Mouse (Mus musculus) MN1 (cell line): ENCODE data around the gene Pithd1.

Source experiments
- DNase-seq: peaks from one replicate; pipeline ENCODE4 v3.0.0-alpha.2; 2016; ENCODE audit warnings: low spot score

Pithd1 gene

GRCm38 (mm10) chr4:135986943-135987710 lies at the start of gene Pithd1:
Gene Pithd1, minus strand, starts transcription at chr4:135987264.
- peak; percentile 97 for DNase-seq

- no peak for DNase-seq
These were observed 48.0 kb upstream of the Pithd1 start for GRCm38 (mm10) chr4:136035078-136035477.

- no peak for DNase-seq
These were observed 46.2 kb upstream of the Pithd1 start for GRCm38 (mm10) chr4:136033231-136033630.

- peak; percentile 54 for DNase-seq
These were observed 44.2 kb upstream of the Pithd1 start for GRCm38 (mm10) chr4:136030968-136031909.

- no peak for DNase-seq
These were observed 41.6 kb upstream of the Pithd1 start for GRCm38 (mm10) chr4:136028689-136029088.

GRCm38 (mm10) chr4:136028132-136028564 lies 41.1 kb upstream of the Pithd1 start:
- no peak for DNase-seq

GRCm38 (mm10) chr4:136027416-136028131 lies 40.5 kb upstream of the Pithd1 start:
- DNase-seq = no peak

GRCm38 (mm10) chr4:136025350-136025749 lies 38.3 kb upstream of the Pithd1 start:
- DNase-seq = no peak

GRCm38 (mm10) chr4:136022924-136023323 lies 35.9 kb upstream of the Pithd1 start:
- DNase-seq = no peak

- DNase-seq = peak; percentile 99
These were observed 34.5 kb upstream of the Pithd1 start, which contains the start of gene Eloa for GRCm38 (mm10) chr4:136021549-136022047. Gene Eloa, minus strand, starts transcription at chr4:136021763.

GRCm38 (mm10) chr4:136020743-136021548 lies 33.9 kb upstream of the Pithd1 start:
- DNase-seq = peak; percentile 65

GRCm38 (mm10) chr4:136016059-136016602 lies 29.1 kb upstream of the Pithd1 start:
- no peak for DNase-seq

GRCm38 (mm10) chr4:136010586-136010985 lies 23.5 kb upstream of the Pithd1 start:
- DNase-seq = no peak

- DNase-seq = no peak
These were observed 21.9 kb upstream of the Pithd1 start for GRCm38 (mm10) chr4:136008782-136009447.

- DNase-seq = no peak
These were observed 19.8 kb upstream of the Pithd1 start for GRCm38 (mm10) chr4:136006821-136007220.

- DNase-seq = no peak
These were observed 17.9 kb upstream of the Pithd1 start for GRCm38 (mm10) chr4:136004921-136005320.

GRCm38 (mm10) chr4:136004107-136004675 lies 17.1 kb upstream of the Pithd1 start:
- DNase-seq = no peak

- no peak for DNase-seq
These were observed 8.1 kb upstream of the Pithd1 start for GRCm38 (mm10) chr4:135995118-135995517.

- DNase-seq = no peak
These were observed 6.9 kb upstream of the Pithd1 start for GRCm38 (mm10) chr4:135993941-135994340.

GRCm38 (mm10) chr4:135987714-135988113 lies 650 bp upstream of the Pithd1 start:
- peak; percentile 35 for DNase-seq
